Mouse (Mus musculus) ES-Bruce4 (cell line): ENCODE measurements around the gene Mdm1.

ENCODE experiments used
- CTCF ChIP-seq: IDR thresholded peaks from one replicate; pipeline ENCODE4 v1.8.1; 2011; ENCODE audit warnings: low read depth, low read length
- EP300 ChIP-seq: IDR thresholded peaks from 2 replicates; pipeline ENCODE4 v1.6.1; 2011; ENCODE audit warnings: low read depth, low read length; ENCODE audit not compliant: insufficient read depth
- POLR2A ChIP-seq: IDR thresholded peaks from one replicate; pipeline ENCODE4 v1.8.1; 2011; ENCODE audit warnings: low read length; ENCODE audit not compliant: insufficient read depth

GRCm38 (mm10) chr10:118178735-118179151 lies 37.1 kb downstream of the Mdm1 start:
- no peak for TF ChIP-seq EP300
- no peak for TF ChIP-seq POLR2A
- no peak for TF ChIP-seq CTCF
